Mouse (Mus musculus) midbrain, embryonic 14.5 days (tissue): ENCODE measurements around the gene Tlx2. TPM values are rescaled to one million over a fixed set of nuclear protein-coding genes. Genes with fewer than 3 reads are reported as not detected.

Experiments used
- ATAC-seq: fragments of 200-750 bp; cut with Nextera tagmentation; 2 replicates; pipeline ENCODE4 v1.8.0; 2017; ENCODE audit warnings: moderate number of reproducible peaks, moderate library complexity; ENCODE audit not compliant: low FRiP score, low TSS enrichment
- DNase-seq: peaks from one replicate; pipeline ENCODE4 v3.0.0-alpha.2; 2015
- H3K27ac ChIP-seq: fragments of 300-500 bp; sonication (generic); replicated peaks from 2 replicates; pipeline ENCODE4 v1.5.1; 2014; ENCODE audit warnings: mild to moderate bottlenecking, low read depth, low read length, moderate library complexity
- H3K27me3 ChIP-seq: fragments of 300-500 bp; sonication (generic); 2 replicates; pipeline ENCODE4 v1.6.1; 2014; ENCODE audit warnings: low read length, control low read depth, mixed read lengths; ENCODE audit not compliant: control insufficient read depth, insufficient read depth
- H3K36me3 ChIP-seq: fragments of 300-500 bp; sonication (generic); 2 replicates; pipeline ENCODE4 v1.6.1; 2014; ENCODE audit warnings: low read length, control low read depth; ENCODE audit not compliant: control insufficient read depth, insufficient read depth
- H3K4me1 ChIP-seq: fragments of 300-500 bp; sonication (generic); 2 replicates; pipeline ENCODE4 v1.6.1; 2014; ENCODE audit warnings: mild to moderate bottlenecking, antibody characterized with exemption, low read length, control low read depth; ENCODE audit not compliant: control insufficient read depth, insufficient read depth
- H3K4me2 ChIP-seq: fragments of 300-500 bp; sonication (generic); 2 replicates; pipeline ENCODE4 v1.6.1; 2014; ENCODE audit warnings: mild to moderate bottlenecking, low read length, moderate library complexity
- H3K4me3 ChIP-seq: fragments of 300-500 bp; sonication (generic); replicated peaks from 2 replicates; pipeline ENCODE4 v1.5.1; 2014; ENCODE audit warnings: low read depth, low read length
- H3K9ac ChIP-seq: fragments of 300-500 bp; sonication (generic); replicated peaks from 2 replicates; pipeline ENCODE4 v1.6.1; 2014; ENCODE audit warnings: mild to moderate bottlenecking, low read length, moderate library complexity
- H3K9me3 ChIP-seq: fragments of 300-500 bp; sonication (generic); 2 replicates; pipeline ENCODE4 v1.6.1; 2016; ENCODE audit warnings: low read length, control low read depth, mixed read lengths; ENCODE audit not compliant: control insufficient read depth
- WGBS: fragments of 180-500 bp; shearing (Covaris S2); extraction: QIAGEN DNeasy Blood & Tissue Kit; methylation state at CpG from one replicate; pipeline ENCODE4 v1.1.7; 2014; 5-methylcytosine and 5-hydroxymethylcytosine counted together
- polyA plus RNA-seq: library from polyadenylated mRNA; unstranded; fragments of >200 nt; fragmentation: Nextera tagmentation; extraction: Ambion mirVana; gene quantifications from 2 replicates; pipeline ENCODE4 v1.2.1, GENCODE M21; 2014

Tlx2 gene
- polyA plus RNA-seq, 1 experiment from 2014 or later, result not detected

DNA sequence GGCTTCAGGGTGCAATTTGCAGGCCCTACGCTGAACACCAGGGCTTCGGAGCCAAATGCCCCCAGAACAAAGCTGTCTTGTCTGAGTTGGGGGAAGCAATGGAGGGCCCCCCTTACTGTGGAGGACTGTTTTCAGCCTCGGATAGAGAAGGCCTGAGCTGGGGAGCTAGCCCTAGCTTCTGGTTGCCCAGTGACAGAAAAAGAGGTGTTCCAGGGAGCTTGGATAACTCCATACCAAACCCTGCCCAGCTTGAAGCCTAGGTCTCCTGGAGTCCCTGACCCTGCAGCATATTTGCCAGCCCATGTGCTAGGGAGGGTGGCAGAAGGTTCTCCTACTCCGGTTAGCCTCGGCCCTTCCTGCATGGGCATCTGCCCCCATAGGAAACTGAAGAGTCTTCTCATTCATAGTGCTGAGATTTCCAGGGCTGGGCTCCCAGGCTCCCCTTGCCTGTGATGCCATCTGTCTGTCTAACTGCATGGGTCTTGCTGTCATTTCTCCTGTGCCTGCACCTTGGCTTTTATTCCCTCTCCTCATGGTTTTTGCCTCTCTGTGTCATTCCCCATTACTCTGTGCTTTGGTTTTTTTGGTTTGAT is 35.5 kb downstream of the Tlx2 start:
- no peak overlapping the region for H3K9ac ChIP-seq
- no peaks in the 10 kb centered on the region for H3K9me3 ChIP-seq
- peak overlapping the region; percentile 43 for H3K4me3 ChIP-seq
- peak overlapping the region; percentile 76 for H3K4me2 ChIP-seq
- DNase-seq (no peak), ATAC-seq (no peak)
- peaks cover 33% of the 10 kb centered on the region for H3K27me3 ChIP-seq
- no peak overlapping the region for H3K27ac ChIP-seq
- peaks cover 22% of the 10 kb centered on the region for H3K4me1 ChIP-seq
- WGBS, result 16% methylated on average over 5 of the region's 5 CpGs
- no peaks in the 10 kb centered on the region for H3K36me3 ChIP-seq

DNA sequence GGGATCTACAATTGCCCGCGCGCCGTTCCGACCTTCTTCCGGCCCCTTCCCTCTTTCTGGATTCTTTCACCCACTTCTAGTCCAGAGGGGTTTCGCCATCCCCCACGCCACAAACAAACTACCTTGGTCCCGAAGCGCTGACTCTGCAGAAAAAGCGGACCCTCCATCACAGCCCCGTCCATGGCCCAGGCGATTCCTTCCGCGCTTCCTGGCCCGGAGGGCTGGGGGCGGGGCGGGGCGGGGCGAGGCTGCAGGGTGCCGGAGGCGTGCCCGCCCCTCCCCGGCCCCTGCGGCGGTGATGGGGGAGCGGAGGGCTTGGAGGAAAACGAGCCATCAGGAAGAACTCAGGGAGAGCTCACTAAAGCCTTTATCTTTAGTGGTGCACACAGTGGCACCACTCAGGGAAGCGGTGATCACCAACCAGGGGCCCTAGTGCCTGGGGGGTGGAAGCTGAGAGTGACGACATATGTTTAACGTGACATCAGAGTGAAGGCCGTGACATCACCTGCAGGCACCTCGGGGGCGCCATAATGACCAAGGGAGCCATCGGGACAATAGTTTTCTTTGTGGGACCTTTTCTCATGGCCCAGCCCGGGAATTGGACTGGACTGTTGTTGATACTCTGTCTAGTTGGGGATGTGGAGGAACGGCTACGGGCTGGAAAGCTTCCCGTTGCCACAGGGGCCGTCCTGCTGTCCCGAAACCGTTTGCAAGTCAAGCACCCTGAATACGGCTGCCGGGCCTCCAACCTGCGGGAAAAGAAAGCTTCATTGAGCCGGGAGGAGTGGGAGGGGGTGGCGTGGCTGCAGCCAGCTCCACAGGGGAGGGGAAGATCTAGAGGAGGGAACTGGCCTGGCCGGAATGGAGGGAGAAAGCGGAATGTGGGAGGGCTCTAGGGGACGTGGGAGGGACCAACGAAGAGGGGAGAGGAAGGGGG is 36.6 kb downstream of the Tlx2 start, which contains the start of the genes Dok1 and Loxl3:
Gene Dok1 (minus strand): TSS at position 223 of the 937 bp plus-strand sequence.
Gene Loxl3 (plus strand): TSS at position 925 of the 937 bp plus-strand sequence.
- H3K27me3 ChIP-seq, result peaks cover 33% of the 10 kb centered on the region
- peak within 1 kb of the TSS; percentile 76 for H3K4me2 ChIP-seq
- peak within 1 kb of the TSS; percentile 43 for H3K9ac ChIP-seq
- H3K27ac ChIP-seq, result peak within 1 kb of the TSS; percentile 55; the same call in 1 of the 2 replicates
- H3K9me3 ChIP-seq, result no peaks in the 10 kb centered on the region
- H3K4me1 ChIP-seq, result peaks cover 21% of the 10 kb centered on the region
- under 1% methylated on average over 51 of the region's 51 CpGs for WGBS
- peak within 1 kb of the TSS; percentile 43 for H3K4me3 ChIP-seq
- no peaks in the 10 kb centered on the region for H3K36me3 ChIP-seq
- ATAC-seq (peak; percentile 71), DNase-seq (peak; percentile 68)

DNA sequence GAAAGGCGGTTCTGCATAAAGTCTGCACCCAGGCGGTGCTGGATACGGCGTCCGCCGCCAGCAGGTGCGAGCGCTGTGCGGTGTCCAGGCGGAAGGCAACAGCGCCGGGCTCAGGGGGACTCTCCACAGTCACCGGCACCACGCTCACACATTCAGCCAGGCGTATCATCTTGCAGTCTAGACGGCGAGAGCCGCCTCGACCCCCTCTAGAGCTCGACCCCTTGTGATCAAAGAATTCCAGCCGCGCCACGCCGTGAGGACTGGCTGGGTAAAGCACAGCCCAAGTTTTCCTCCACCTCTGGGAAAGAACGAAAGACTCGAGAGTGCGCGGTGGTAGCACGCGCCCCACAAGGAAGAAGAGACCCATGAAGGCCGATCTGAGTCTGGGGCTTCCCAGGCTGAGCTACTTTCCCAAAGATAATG is 37.3 kb downstream of the Tlx2 start:
- under 1% methylated on average over 31 of the region's 31 CpGs for WGBS
- Histone ChIP-seq H3K27ac (no peak overlapping the region), H3K9ac (peak overlapping the region; percentile 43), H3K4me1 (peaks cover 16% of the 10 kb centered on the region; the same call in 1 of the 2 replicates), H3K4me3 (peak overlapping the region; percentile 43), H3K36me3 (no peaks in the 10 kb centered on the region), H3K9me3 (no peaks in the 10 kb centered on the region), H3K27me3 (peaks cover 33% of the 10 kb centered on the region), H3K4me2 (peak overlapping the region; percentile 76)
- peak; percentile 58 for ATAC-seq
- DNase-seq, result peak; percentile 61

- DNase-seq, result no peak
- Histone ChIP-seq H3K4me3 (peak overlapping the region; percentile 43), H3K4me2 (peak overlapping the region; percentile 76), H3K27ac (no peak overlapping the region), H3K9me3 (no peaks in the 10 kb centered on the region), H3K4me1 (peaks cover 16% of the 10 kb centered on the region; the same call in 1 of the 2 replicates), H3K27me3 (peaks cover 33% of the 10 kb centered on the region), H3K9ac (no peak overlapping the region), H3K36me3 (no peaks in the 10 kb centered on the region)
- ATAC-seq, result no peak
- 18% methylated on average over 18 of the region's 18 CpGs for WGBS
Observed at GRCm38 (mm10) chr6:83031921-83032590, 38.0 kb downstream of the Tlx2 start.

DNA sequence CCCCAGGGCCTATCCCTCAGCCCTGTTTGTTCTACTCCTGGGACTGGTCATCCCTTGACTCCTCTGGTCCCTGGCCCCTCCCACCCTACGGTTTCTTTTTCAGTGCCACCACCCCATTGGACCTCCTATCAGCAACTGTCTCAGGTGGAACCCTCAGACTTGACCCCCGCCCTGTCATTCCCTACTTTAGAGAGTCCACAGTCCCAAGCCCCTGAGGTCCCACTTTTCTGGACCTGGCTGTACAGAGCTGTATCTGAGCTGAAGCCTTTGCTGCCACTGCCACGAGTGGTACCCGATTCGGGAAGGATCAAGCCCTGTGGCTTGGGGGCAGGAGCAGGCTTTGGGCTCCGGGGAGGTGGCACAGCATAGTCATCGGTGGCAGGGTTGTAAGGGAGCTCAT is 39.0 kb downstream of the Tlx2 start:
- H3K27ac ChIP-seq, result no peak overlapping the region
- no peaks in the 10 kb centered on the region for H3K36me3 ChIP-seq
- ATAC-seq (no peak), DNase-seq (no peak)
- H3K9ac ChIP-seq, result no peak overlapping the region
- H3K4me3 ChIP-seq, result no peak overlapping the region
- WGBS, result 55% methylated on average over 7 of the region's 7 CpGs
- H3K27me3 ChIP-seq, result peaks cover 33% of the 10 kb centered on the region
- H3K9me3 ChIP-seq, result no peaks in the 10 kb centered on the region
- peaks cover 16% of the 10 kb centered on the region; the same call in 1 of the 2 replicates for H3K4me1 ChIP-seq
- no peak overlapping the region for H3K4me2 ChIP-seq

DNA sequence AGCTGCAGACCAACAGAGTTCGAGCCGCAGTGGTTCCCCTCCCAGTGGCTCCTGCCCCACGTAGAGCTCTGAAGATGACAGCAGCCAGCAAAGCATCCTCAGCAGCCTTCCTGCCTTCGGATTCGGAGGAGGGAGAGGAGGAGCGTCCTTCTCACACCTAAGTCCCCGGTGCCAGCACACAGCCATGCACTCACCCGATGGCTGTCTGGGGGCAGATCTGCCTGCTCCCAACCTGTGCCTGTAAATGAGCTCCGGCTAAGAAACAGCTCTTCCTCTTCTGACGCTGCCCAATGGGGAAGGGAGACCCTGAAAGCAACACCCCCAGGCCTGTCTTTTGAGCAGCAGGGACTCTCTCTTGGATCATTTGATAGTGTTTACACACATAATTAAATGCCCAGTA is 40.3 kb downstream of the Tlx2 start:
- peaks cover 16% of the 10 kb centered on the region; the same call in 1 of the 2 replicates for H3K4me1 ChIP-seq
- DNase-seq (no peak), ATAC-seq (no peak)
- H3K36me3 ChIP-seq, result no peaks in the 10 kb centered on the region
- no peaks in the 10 kb centered on the region for H3K9me3 ChIP-seq
- H3K4me3 ChIP-seq, result no peak overlapping the region
- H3K27ac ChIP-seq, result no peak overlapping the region
- H3K27me3 ChIP-seq, result peaks cover 33% of the 10 kb centered on the region
- H3K9ac ChIP-seq, result no peak overlapping the region
- whole genome bisulfite sequencing, result 21% methylated on average over 10 of the region's 10 CpGs
- no peak overlapping the region for H3K4me2 ChIP-seq

- 62% methylated on average over 8 of the region's 9 CpGs for WGBS
- Histone ChIP-seq H3K27ac (no peak overlapping the region), H3K9ac (no peak overlapping the region), H3K4me2 (no peak overlapping the region), H3K36me3 (no peaks in the 10 kb centered on the region), H3K9me3 (no peaks in the 10 kb centered on the region), H3K27me3 (peaks cover 21% of the 10 kb centered on the region), H3K4me1 (0 out of 2 replicates have a peak, but pooled peaks cover 5% of the 10 kb centered on the region), H3K4me3 (no peak overlapping the region)
- DNase-seq (no peak), ATAC-seq (no peak)
Observed at GRCm38 (mm10) chr6:83027706-83028105, 42.4 kb downstream of the Tlx2 start.

GRCm38 (mm10) chr6:83027293-83027692 is 42.8 kb downstream of the Tlx2 start:
- Histone ChIP-seq H3K9me3 (no peaks in the 10 kb centered on the region), H3K4me2 (no peak overlapping the region), H3K4me1 (0 out of 2 replicates have a peak, but pooled peaks cover 3% of the 10 kb centered on the region), H3K27me3 (peaks cover 16% of the 10 kb centered on the region), H3K27ac (no peak overlapping the region), H3K9ac (no peak overlapping the region), H3K4me3 (no peak overlapping the region), H3K36me3 (no peaks in the 10 kb centered on the region)
- 72% methylated on average over 8 of the region's 8 CpGs for WGBS
- ATAC-seq, result no peak
- DNase-seq, result no peak
